Mouse (Mus musculus) bone marrow, adult 2 months (tissue): ENCODE data around the gene Mfsd4b3.

ENCODE experiments used
- CTCF ChIP-seq: fragments of 200-500 bp; IDR thresholded peaks from 2 replicates; pipeline ENCODE4 v1.5.1; 2011; ENCODE audit warnings: low read length, control low read depth; ENCODE audit not compliant: control insufficient read depth, insufficient read depth
- POLR2A ChIP-seq: fragments of 200-500 bp; IDR thresholded peaks from 2 replicates; pipeline ENCODE4 v1.6.1; 2011; ENCODE audit warnings: low read depth, mild to moderate bottlenecking, control low read depth, low read length, borderline replicate concordance; ENCODE audit not compliant: control insufficient read depth

DNA sequence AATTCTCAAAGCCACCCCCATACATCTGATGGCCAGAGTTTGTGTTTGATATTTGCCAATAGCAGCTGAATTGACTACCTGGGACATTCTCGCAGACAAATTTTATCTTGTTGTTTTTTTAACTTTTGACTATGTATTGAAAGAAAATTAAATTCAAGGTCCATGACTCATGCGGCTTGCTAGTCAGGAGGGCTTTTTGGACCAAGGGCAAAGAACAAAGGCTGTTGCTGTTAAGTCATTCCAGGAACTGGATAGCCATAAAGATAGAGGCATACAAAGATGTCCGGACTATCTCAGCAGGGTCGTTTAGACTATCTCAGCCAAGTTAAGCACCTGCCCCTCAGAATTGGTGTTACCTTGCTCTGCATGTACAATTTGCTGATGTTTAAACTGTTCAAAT lies 17.4 kb upstream of the Mfsd4b3 start:
- TF ChIP-seq CTCF (no peak), POLR2A (no peak)
